Mouse (Mus musculus) hindbrain, embryonic 12.5 days (tissue): ENCODE results near the gene Brca1. TPM values are rescaled to one million over a fixed set of nuclear protein-coding genes. Genes with fewer than 3 reads are reported as not detected.
"Not testable (repeated sequence)": the region's sequence is repeated elsewhere in the genome, so short reads cannot be mapped to it uniquely, and the experiment has no call there.

ENCODE experiments used
- ATAC-seq: fragments of 200-750 bp; cut with Nextera tagmentation; 2 replicates; pipeline ENCODE4 v1.8.0; 2017; ENCODE audit warnings: moderate TSS enrichment; ENCODE audit not compliant: low FRiP score
- H3K27ac ChIP-seq: fragments of 300-500 bp; sonication (generic); 2 replicates; pipeline ENCODE4 v1.5.1; 2016; ENCODE audit warnings: mild to moderate bottlenecking
- H3K27me3 ChIP-seq: fragments of 300-500 bp; sonication (generic); 2 replicates; pipeline ENCODE4 v1.6.1; 2016; ENCODE audit warnings: mild to moderate bottlenecking
- H3K36me3 ChIP-seq: fragments of 300-500 bp; sonication (generic); 2 replicates; pipeline ENCODE4 v1.6.1; 2016; ENCODE audit warnings: mild to moderate bottlenecking
- H3K4me1 ChIP-seq: fragments of 300-500 bp; sonication (generic); 2 replicates; pipeline ENCODE4 v1.6.1; 2016
- H3K4me2 ChIP-seq: fragments of 300-500 bp; sonication (generic); replicated peaks from 2 replicates; pipeline ENCODE4 v1.6.1; 2016; ENCODE audit warnings: mild to moderate bottlenecking
- H3K4me3 ChIP-seq: fragments of 300-500 bp; sonication (generic); 2 replicates; pipeline ENCODE4 v1.5.1; 2016; ENCODE audit warnings: mild to moderate bottlenecking
- H3K9ac ChIP-seq: fragments of 300-500 bp; sonication (generic); 2 replicates; pipeline ENCODE4 v1.6.1; 2016; ENCODE audit warnings: mild to moderate bottlenecking, moderate library complexity
- H3K9me3 ChIP-seq: fragments of 300-500 bp; sonication (generic); replicated peaks from 2 replicates; pipeline ENCODE4 v1.6.1; 2016; ENCODE audit warnings: mild to moderate bottlenecking
- WGBS: fragments of 180-500 bp; shearing (Covaris S2); methylation state at CpG from one replicate; pipeline ENCODE4 v1.1.7; 2016; 5-methylcytosine and 5-hydroxymethylcytosine counted together
- polyA plus RNA-seq: library from polyadenylated mRNA; unstranded; fragments of >200 nt; fragmentation: Nextera tagmentation; extraction: Ambion mirVana; gene quantifications from 2 replicates; pipeline ENCODE4 v1.2.1, GENCODE M21; 2016

The Brca1 gene
- polyA plus RNA-seq, 1 experiment from 2014 or later: 12.1 TPM

GRCm38 (mm10) chr11:101466552-101466950, 85.2 kb downstream of the Brca1 start:
- Histone ChIP-seq H3K36me3 (peaks cover 23% of the 10 kb centered on the region), H3K4me2 (peak overlapping the region; percentile 83), H3K4me1 (peaks cover 69% of the 10 kb centered on the region), H3K9ac (peak overlapping the region; percentile 91; the same call in 1 of the 2 replicates), H3K4me3 (peak overlapping the region; percentile 92)
- H3K27me3 ChIP-seq, ATAC-seq, H3K27ac ChIP-seq, H3K9me3 ChIP-seq: not testable (repeated sequence)
- WGBS: 58% methylated on average over 5 of the region's 5 CpGs

GRCm38 (mm10) chr11:101465869-101466551, 85.7 kb downstream of the Brca1 start, which contains the start of gene Vat1:
Gene Vat1 (minus strand): TSS chr11:101466230.
- Histone ChIP-seq H3K27me3 (no peaks in the 10 kb centered on the region), H3K9ac (peak within 1 kb of the TSS; percentile 91), H3K4me1 (peaks cover 66% of the 10 kb centered on the region), H3K27ac (peak within 1 kb of the TSS; percentile 94), H3K4me3 (peak within 1 kb of the TSS; percentile 92), H3K9me3 (no peaks in the 10 kb centered on the region), H3K4me2 (peak within 1 kb of the TSS; percentile 83), H3K36me3 (peaks cover 24% of the 10 kb centered on the region)
- WGBS: 1% methylated on average over 60 of the region's 60 CpGs
- ATAC-seq: peak; percentile 45

- Histone ChIP-seq H3K27ac (peak overlapping the region; percentile 94), H3K9ac (peak overlapping the region; percentile 91), H3K4me2 (peak overlapping the region; percentile 83), H3K36me3 (peaks cover 22% of the 10 kb centered on the region), H3K4me1 (peaks cover 60% of the 10 kb centered on the region), H3K9me3 (no peaks in the 10 kb centered on the region), H3K27me3 (no peaks in the 10 kb centered on the region), H3K4me3 (peak overlapping the region; percentile 92)
- WGBS: under 1% methylated on average over 51 of the region's 51 CpGs
- ATAC-seq: peak; percentile 38
Observed at GRCm38 (mm10) chr11:101465101-101465868, 86.5 kb downstream of the Brca1 start.

GRCm38 (mm10) chr11:101464211-101465100, 87.3 kb downstream of the Brca1 start, which contains the start of gene Rnd2:
Gene Rnd2 (plus strand): TSS chr11:101464999.
- peak within 1 kb of the TSS; percentile 94 for H3K27ac ChIP-seq
- H3K27me3 ChIP-seq: no peaks in the 10 kb centered on the region
- H3K4me3 ChIP-seq: peak within 1 kb of the TSS; percentile 92
- 12% methylated on average over 12 of the region's 12 CpGs for WGBS
- peak within 1 kb of the TSS; percentile 83 for H3K4me2 ChIP-seq
- H3K9ac ChIP-seq: peak within 1 kb of the TSS; percentile 91
- peaks cover 60% of the 10 kb centered on the region for H3K4me1 ChIP-seq
- H3K36me3 ChIP-seq: peaks cover 31% of the 10 kb centered on the region
- peak; percentile 2; the same call in 1 of the 2 replicates for ATAC-seq
- no peaks in the 10 kb centered on the region for H3K9me3 ChIP-seq

- peaks cover 58% of the 10 kb centered on the region for H3K4me1 ChIP-seq
- H3K4me3 ChIP-seq: peak overlapping the region; percentile 92
- 0 out of 2 replicates have a peak, but pooled peaks have one; percentile 46 for ATAC-seq
- WGBS: 31% methylated on average over 13 of the region's 13 CpGs
- peak overlapping the region; percentile 83 for H3K4me2 ChIP-seq
- no peak overlapping the region; the same call in 1 of the 2 replicates for H3K9ac ChIP-seq
- H3K27ac ChIP-seq: peak overlapping the region; percentile 94
- peaks cover 46% of the 10 kb centered on the region for H3K36me3 ChIP-seq
- no peaks in the 10 kb centered on the region for H3K9me3 ChIP-seq
- no peaks in the 10 kb centered on the region for H3K27me3 ChIP-seq
Observed at GRCm38 (mm10) chr11:101462583-101463440, 88.9 kb downstream of the Brca1 start.

GRCm38 (mm10) chr11:101462141-101462540, 89.6 kb downstream of the Brca1 start:
- ATAC-seq: no peak
- peak overlapping the region; percentile 83 for H3K4me2 ChIP-seq
- H3K4me1 ChIP-seq: peaks cover 52% of the 10 kb centered on the region
- no peak overlapping the region; the same call in 1 of the 2 replicates for H3K9ac ChIP-seq
- peak overlapping the region; percentile 63; the same call in 1 of the 2 replicates for H3K27ac ChIP-seq
- H3K4me3 ChIP-seq: no peak overlapping the region
- no peaks in the 10 kb centered on the region for H3K27me3 ChIP-seq
- peaks cover 53% of the 10 kb centered on the region for H3K36me3 ChIP-seq
- no peaks in the 10 kb centered on the region for H3K9me3 ChIP-seq
- WGBS: 62% methylated on average over 14 of the region's 14 CpGs

GRCm38 (mm10) chr11:101460321-101460720, 91.4 kb downstream of the Brca1 start:
- Histone ChIP-seq H3K4me1 (peaks cover 42% of the 10 kb centered on the region), H3K9me3 (no peaks in the 10 kb centered on the region), H3K27ac (no peak overlapping the region), H3K4me3 (no peak overlapping the region), H3K36me3 (peaks cover 60% of the 10 kb centered on the region), H3K27me3 (no peaks in the 10 kb centered on the region), H3K4me2 (no peak overlapping the region), H3K9ac (0 out of 2 replicates have a peak overlapping the region, but pooled peaks have one; percentile 18)
- ATAC-seq: no peak
- 88% methylated on average over 15 of the region's 15 CpGs for WGBS

GRCm38 (mm10) chr11:101459716-101460115, 92.0 kb downstream of the Brca1 start:
- no peak for ATAC-seq
- peaks cover 60% of the 10 kb centered on the region for H3K36me3 ChIP-seq

GRCm38 (mm10) chr11:101458217-101458616, 93.5 kb downstream of the Brca1 start:
- peaks cover 60% of the 10 kb centered on the region for H3K36me3 ChIP-seq

More at GRCm38 (mm10) chr11:101459716-101460115, 92.0 kb downstream of the Brca1 start:
- H3K4me1 ChIP-seq: peaks cover 44% of the 10 kb centered on the region
- H3K27me3 ChIP-seq: no peaks in the 10 kb centered on the region
- 35% methylated on average over 5 of the region's 6 CpGs for WGBS
- H3K4me2 ChIP-seq: no peak overlapping the region
- no peak overlapping the region for H3K27ac ChIP-seq
- H3K4me3 ChIP-seq: no peak overlapping the region
- H3K9ac ChIP-seq: peak overlapping the region; percentile 18; the same call in 1 of the 2 replicates
- no peaks in the 10 kb centered on the region for H3K9me3 ChIP-seq

GRCm38 (mm10) chr11:101457631-101458030, 94.1 kb downstream of the Brca1 start:
- Histone ChIP-seq H3K27ac (no peak overlapping the region), H3K4me2 (no peak overlapping the region), H3K4me1 (peaks cover 28% of the 10 kb centered on the region), H3K9me3 (no peaks in the 10 kb centered on the region), H3K27me3 (no peaks in the 10 kb centered on the region), H3K36me3 (peaks cover 59% of the 10 kb centered on the region), H3K4me3 (no peak overlapping the region), H3K9ac (no peak overlapping the region)
- 89% methylated on average over 9 of the region's 9 CpGs for WGBS
- ATAC-seq: no peak

More at GRCm38 (mm10) chr11:101458217-101458616, 93.5 kb downstream of the Brca1 start:
- Histone ChIP-seq H3K9ac (no peak overlapping the region), H3K4me3 (no peak overlapping the region), H3K27me3 (no peaks in the 10 kb centered on the region), H3K27ac (no peak overlapping the region), H3K4me1 (peaks cover 33% of the 10 kb centered on the region), H3K4me2 (no peak overlapping the region), H3K9me3 (no peaks in the 10 kb centered on the region)
- 86% methylated on average over 12 of the region's 12 CpGs for WGBS
- ATAC-seq: no peak

- no peaks in the 10 kb centered on the region for H3K27me3 ChIP-seq
- ATAC-seq: no peak
- no peaks in the 10 kb centered on the region for H3K9me3 ChIP-seq
- WGBS: 91% methylated on average over 7 of the region's 7 CpGs
- H3K4me2 ChIP-seq: no peak overlapping the region
- H3K9ac ChIP-seq: no peak overlapping the region
- peaks cover 18% of the 10 kb centered on the region for H3K4me1 ChIP-seq
- H3K27ac ChIP-seq: no peak overlapping the region
- H3K36me3 ChIP-seq: peaks cover 41% of the 10 kb centered on the region
- no peak overlapping the region for H3K4me3 ChIP-seq
Observed at GRCm38 (mm10) chr11:101455627-101456026, 96.1 kb downstream of the Brca1 start.
